Mouse (Mus musculus) brain, embryonic 14.5 days (tissue): Measurements from ENCODE around the gene Auts2.

Experiments used
- CTCF ChIP-seq: fragments of 200-500 bp; IDR thresholded peaks from 2 replicates; pipeline ENCODE4 v1.5.1; 2012; ENCODE audit warnings: inconsistent platforms, mild to moderate bottlenecking, moderate library complexity, borderline replicate concordance; ENCODE audit not compliant: insufficient read depth, insufficient read length; ENCODE audit errors: extremely low read depth
- POLR2A ChIP-seq: fragments of 200-500 bp; IDR thresholded peaks from 2 replicates; pipeline ENCODE4 v1.6.1; 2012; ENCODE audit warnings: mild to moderate bottlenecking, inconsistent platforms, borderline replicate concordance; ENCODE audit not compliant: poor library complexity, insufficient read depth, insufficient read length, severe bottlenecking; ENCODE audit errors: extremely low read depth

DNA sequence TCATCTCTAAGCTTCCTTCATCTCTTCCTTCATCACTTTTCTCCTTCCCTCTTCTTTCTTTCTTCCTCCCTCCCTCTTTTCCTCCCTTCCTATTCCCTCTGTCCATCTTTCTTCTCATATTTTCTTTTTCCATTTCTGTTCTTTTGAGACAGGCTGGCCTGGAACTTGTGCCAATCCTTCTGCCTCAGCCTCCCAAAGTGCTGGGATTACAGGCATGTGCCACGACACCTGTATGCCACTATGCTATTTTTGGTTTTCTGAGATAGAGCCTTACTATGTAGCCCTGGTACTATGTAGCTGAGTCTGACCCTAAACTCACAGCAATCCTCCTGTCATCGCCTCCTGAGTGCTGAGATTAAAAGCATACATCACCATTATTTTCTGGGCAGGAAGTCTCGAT lies 1023.6 kb downstream of the Auts2 start:
- TF ChIP-seq CTCF: no peak
- TF ChIP-seq POLR2A: no peak
